Mouse (Mus musculus) c-Kit-positive CD71-positive TER-119-positive erythroid progenitor cells, embryonic 14.5 days (primary cell): ENCODE measurements around the gene Ooep.
A peak's percentile ranks its signal among the peaks of the same experiment; 100 is the strongest.
"Not testable (repeated sequence)": the region's sequence is repeated elsewhere in the genome, so short reads cannot be mapped to it uniquely, and the experiment has no call there.

ENCODE experiments used
- DNase-seq: peaks from one replicate; pipeline ENCODE4 v3.0.0-alpha.2; 2013; ENCODE audit warnings: low spot score

Gene Ooep

DNA sequence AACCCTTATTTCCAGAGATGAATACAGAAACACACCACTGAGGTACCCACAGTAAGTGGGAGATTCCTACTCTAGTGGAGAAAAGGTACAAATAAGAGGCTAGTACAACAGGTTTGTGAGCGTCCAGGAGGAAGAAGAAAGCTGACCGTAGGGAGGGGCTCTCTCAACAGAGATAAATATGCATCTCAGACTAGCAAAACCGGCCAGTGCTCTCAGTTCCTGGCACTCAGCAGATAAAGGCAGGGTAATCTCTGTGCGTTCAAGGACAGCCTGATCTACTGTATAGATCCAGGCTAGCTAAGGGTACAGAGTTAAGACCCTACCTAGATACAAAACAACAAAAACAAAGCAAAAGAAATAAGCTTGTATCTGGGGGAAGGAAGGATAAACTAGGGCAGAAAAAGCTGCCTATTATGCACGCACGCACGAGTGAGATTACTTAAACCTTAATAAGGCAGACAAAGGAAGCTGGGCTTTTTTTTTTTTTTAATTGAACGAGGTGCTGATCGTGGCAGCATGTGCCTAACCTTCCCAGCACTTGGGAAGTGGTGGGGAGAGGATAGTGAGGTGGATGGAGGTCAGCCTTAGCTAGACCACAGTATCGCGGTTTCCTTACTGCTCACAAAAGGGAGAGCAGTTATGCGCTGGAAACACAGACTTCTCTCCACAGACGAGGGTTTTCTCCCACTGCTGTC, 12.5 kb downstream of the Ooep start:
- no peak for DNase-seq

GRCm38 (mm10) chr9:78364701-78365100, 13.8 kb downstream of the Ooep start:
- no peak for DNase-seq

DNA sequence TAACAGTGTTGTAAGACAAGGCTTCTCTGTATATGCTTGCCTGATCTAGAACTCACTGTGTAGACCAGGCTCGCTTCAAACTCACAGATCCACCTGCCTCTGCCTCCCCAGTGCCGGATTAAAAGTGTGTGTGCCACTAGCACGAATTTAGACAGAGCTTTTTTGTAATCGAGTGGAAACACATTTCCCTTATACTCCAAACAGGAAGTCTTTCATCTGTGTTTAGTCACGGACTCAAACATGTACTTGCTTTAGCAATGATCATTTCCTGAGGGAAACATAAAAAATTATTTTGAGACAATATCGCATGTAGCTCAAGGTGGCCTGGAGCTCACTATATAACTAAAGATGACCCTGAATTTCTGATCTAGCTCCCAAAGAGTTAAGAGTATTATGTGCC, 15.2 kb downstream of the Ooep start:
- no peak for DNase-seq

DNA sequence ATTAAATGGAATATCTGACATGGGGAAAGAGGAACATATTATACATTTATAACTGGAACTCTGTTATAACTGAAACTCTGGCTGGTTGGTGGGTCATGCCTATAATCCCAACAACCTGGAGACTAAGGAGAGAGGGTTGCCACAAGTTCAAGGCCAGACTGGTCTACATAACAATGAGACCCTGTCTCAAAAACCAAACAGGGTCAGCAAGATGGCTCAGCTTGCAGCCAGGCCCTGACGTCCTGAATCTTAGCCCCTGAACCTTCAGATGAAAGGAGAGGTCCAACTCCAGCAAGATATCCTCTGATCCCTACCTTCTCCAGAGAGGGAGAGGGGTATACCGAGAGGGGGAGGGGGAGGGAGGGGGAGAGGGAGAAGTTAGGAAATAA, 18.0 kb downstream of the Ooep start:
- no peak for DNase-seq

GRCm38 (mm10) chr9:78359750-78360483, 18.6 kb downstream of the Ooep start:
- DNase-seq: no peak

- DNase-seq: peak; percentile 47
Measured at GRCm38 (mm10) chr9:78358053-78358452, 20.5 kb downstream of the Ooep start.

DNA sequence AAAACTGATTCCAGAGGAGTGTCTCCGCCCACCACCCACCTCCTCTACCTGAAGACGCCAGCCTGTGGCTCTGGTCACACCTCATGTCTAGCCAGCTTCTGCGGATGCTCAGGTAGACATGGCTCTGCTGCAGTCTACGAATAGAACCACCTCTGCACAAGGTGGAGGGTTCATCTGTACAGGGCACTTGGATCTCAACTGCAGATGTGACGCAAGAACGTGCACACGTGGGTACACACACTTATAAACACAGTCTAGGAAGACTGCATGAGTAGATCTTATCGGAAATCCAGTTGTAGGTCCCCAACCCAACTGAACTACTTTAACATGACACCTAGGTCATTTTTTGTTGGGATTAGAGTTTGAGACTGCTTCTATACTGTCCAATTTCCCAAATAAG, 22.9 kb downstream of the Ooep start, which contains the start of gene Gsta2:
Gene Gsta2, minus strand, starts transcription at position 178 of the 400 bp plus-strand sequence.
- DNase-seq: no peak

DNA sequence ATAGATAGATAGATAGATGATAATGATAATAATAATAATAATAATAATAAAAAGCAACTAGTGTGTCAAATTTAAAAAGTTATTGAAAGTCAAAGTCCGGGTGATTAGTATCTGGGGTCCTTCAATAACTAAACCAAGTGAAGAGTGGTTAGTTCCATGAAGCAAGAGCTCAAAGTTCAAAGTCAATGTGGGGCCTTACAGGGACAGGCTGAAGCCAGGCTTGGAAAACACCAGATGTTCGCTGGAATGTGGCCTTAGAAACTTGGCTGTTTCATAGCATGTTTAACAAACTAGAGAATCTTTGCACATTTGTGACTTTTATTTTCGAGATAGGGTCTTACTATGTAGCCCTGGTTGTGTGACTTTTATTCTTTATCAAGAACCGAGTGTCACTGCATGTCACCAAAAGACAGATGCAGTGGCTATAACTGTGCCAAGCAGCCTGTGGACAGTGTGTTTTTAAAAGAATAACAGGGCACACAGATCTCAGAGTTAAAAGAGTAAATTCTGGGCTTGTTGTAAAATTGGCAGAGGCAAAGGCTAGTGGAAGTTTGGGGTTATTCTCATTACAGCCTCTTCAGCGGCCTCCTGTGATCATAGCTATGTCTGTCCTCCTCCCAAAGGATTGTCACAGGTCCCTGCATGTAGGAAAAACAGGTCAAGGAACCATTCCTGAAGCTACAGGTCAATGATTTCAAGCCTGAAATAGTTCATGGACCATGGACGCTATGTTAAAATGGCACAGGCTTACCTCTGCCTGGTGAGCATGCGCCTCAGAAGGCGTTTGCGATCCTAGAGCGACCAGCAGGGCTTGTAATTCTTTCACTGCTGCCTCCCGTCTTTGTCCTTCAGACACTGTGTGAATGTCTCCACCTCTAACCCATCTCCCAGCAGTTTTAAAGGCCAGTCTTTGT, 23.6 kb downstream of the Ooep start:
- DNase-seq: no peak

DNA sequence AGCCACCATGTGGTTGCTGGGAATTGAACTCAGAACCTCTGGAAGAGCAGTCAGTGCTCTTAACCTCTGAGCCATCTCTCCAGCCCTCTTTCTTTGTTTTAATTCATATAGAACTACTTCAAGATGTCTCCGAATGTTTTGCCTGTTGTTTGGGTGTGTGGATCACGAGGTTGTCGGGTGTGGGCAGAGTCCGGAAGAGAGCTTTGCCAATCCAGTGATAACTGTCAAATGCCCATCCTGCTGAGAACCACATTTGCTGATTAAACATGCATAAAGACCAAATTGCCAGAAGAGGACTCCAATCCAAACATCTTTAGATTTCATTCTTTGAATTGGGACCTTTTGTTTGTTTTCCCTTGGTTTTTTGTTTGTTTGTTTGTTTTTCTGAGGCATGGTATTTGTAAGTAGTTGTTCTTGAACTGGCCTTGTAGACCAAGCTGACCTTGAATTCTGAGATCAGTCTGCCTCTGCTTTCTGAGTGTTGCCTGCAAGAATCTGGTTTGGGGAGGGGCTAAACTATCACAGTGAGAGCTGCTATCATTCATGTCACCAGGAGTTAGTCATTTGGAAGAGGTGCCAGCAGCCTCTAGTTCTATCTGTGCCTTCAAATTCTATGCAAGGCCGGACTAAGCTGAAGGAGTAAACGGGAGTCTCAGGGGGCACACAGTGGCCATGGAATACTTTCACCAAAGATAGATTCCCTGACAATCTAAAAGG, 26.9 kb downstream of the Ooep start:
- DNase-seq: no peak

DNA sequence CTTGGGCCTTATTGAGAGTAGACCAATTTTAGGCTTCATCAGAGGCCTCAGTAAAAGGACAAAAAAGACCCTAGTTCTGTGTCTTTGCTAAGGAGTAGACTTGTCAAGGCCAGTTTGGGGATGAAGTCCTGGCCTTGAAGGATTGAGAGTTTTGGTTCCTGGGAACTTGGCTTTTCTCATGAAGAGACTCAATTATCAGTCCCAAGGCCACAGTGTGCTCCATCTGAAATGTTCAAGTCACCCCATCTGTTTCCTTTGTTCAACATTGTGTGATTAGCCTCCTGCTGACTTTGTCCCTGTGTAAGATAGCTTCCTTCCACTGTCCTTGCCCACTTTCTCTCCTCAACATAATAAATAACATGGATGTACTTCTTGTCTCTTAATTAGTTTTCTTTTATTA, 28.5 kb downstream of the Ooep start:
- DNase-seq: not testable (repeated sequence)

GRCm38 (mm10) chr9:78349141-78349540, 29.4 kb downstream of the Ooep start:
- DNase-seq: not testable (repeated sequence)

DNA sequence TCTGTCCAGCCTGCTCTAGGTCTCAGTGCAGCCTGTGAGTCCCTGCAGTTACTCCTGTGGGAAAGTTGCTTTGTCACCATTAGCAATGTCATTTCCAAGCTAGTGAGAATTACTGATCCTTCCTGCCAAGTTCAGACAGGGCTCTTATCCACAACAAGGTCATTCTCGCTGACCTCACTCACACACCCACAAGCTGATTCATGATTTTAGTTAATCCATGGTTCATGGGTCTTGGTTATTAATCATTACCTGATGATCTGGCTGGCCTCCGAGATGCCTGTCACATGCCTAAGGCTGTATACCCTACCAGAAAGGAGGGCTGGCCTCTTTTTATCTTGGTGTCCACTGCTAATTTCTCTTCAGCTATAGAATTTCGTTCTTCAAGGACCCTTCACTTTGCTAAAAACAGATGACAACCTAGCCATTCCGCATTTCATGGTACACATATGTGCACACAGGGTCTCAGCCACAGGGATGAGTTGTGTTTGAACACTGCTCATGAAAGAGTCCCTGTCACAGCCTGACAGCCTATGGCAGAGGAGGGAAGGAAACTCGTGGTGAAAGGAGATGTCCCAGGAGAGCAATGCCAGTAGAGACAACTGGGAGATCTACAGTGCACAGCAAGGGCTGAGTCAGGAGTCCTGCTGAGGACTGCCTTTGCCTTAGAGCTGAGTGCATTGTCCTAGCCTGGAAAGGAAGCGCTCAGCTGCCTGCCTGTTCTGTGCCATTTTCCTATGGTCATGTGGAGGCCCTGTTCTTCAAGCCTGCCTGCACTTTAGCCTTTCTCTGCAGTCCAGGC, 30.1 kb downstream of the Ooep start:
- DNase-seq: not testable (repeated sequence)

DNA sequence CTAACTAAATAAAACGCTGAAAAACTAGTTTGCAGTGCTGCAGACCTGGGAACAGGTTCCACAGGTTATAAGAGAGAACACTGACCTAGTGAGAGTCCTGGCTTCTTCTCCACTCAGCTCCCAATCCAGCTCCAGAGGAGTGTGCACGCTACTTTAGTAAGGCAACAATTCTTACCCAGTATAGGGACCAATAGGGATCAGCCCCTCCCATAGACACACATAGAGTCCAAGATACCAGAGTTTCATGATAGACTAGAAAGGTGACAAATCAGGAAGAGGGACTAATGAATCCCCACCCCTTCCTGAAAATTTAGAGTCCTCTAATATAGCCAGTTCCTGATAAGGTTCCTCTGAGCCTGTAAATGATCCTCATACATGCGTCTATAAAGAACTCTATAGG, 31.5 kb downstream of the Ooep start:
- no peak for DNase-seq

- DNase-seq: not testable (repeated sequence)
Measured at GRCm38 (mm10) chr9:78345235-78345634, 33.3 kb downstream of the Ooep start.

GRCm38 (mm10) chr9:78343055-78343454, 35.5 kb downstream of the Ooep start:
- DNase-seq: not testable (repeated sequence)

- not testable (repeated sequence) for DNase-seq
Measured at GRCm38 (mm10) chr9:78342494-78342893, 36.0 kb downstream of the Ooep start.

GRCm38 (mm10) chr9:78340324-78340723, 38.2 kb downstream of the Ooep start:
- peak; percentile 21 for DNase-seq

DNA sequence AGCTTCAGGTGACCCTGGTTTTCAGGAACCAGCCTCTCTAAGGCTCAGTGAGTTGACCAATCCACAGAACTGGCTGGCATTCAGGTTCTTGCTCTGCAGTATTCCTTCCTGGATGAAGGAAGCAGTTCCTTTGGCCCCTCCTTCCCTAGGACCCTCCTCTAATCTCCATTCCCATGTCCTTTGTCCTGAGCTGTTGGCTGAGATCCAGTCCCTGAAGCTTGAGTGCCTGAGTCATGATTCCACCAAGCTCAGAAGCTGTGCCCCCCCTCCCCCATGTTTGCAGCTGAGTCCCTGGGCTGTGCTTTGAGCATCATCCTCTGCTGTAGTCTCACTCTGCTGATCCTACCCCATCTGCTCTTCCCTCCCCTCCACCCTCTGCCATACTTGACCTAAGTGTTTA, 41.5 kb downstream of the Ooep start:
- DNase-seq: not testable (repeated sequence)

GRCm38 (mm10) chr9:78327289-78327688, 51.2 kb downstream of the Ooep start, which contains the start of gene Omt2b:
Omt2b (plus strand) TSS chr9:78327589.
- DNase-seq: not testable (repeated sequence)
